Mouse (Mus musculus): ENCODE results near the gene Fam213a. TPM values are rescaled to one million over a fixed set of nuclear protein-coding genes. Genes with fewer than 3 reads are reported as not detected.
"Not testable (repeated sequence)": the region's sequence is repeated elsewhere in the genome, so short reads cannot be mapped to it uniquely, and the experiment has no call there.

The Fam213a gene
- total RNA-seq (2017): 35.5 and 36.1 TPM in 2 replicates

GRCm38 (mm10) chr14:41013630-41014613 lies at the start of gene Fam213a:
Fam213a (minus strand) TSS chr14:41013788.
- peak; percentile 89 for ATAC-seq (ENCODE audit: extremely low read depth, insufficient number of reproducible peaks, low FRiP score, poor library complexity, severe bottlenecking)

GRCm38 (mm10) chr14:41053190-41053589 lies 39.6 kb upstream of the Fam213a start:
- ATAC-seq (ENCODE audit: extremely low read depth, insufficient number of reproducible peaks, low FRiP score, poor library complexity, severe bottlenecking): not testable (repeated sequence)

GRCm38 (mm10) chr14:41052481-41052880 lies 38.9 kb upstream of the Fam213a start:
- no peak for ATAC-seq (ENCODE audit: extremely low read depth, insufficient number of reproducible peaks, low FRiP score, poor library complexity, severe bottlenecking)

- ATAC-seq (ENCODE audit: extremely low read depth, insufficient number of reproducible peaks, low FRiP score, poor library complexity, severe bottlenecking): no peak
Observed at GRCm38 (mm10) chr14:41050471-41050870, 36.9 kb upstream of the Fam213a start.

- no peak for ATAC-seq (ENCODE audit: extremely low read depth, insufficient number of reproducible peaks, low FRiP score, poor library complexity, severe bottlenecking)
Observed at GRCm38 (mm10) chr14:41047402-41047801, 33.8 kb upstream of the Fam213a start.

GRCm38 (mm10) chr14:41035146-41035798 lies 21.7 kb upstream of the Fam213a start:
- peak; percentile 61; the same call in 1 of the 2 replicates for ATAC-seq (ENCODE audit: extremely low read depth, insufficient number of reproducible peaks, low FRiP score, poor library complexity, severe bottlenecking)

- ATAC-seq (ENCODE audit: extremely low read depth, insufficient number of reproducible peaks, low FRiP score, poor library complexity, severe bottlenecking): peak; percentile 68; the same call in 1 of the 2 replicates
Observed at GRCm38 (mm10) chr14:41033135-41034110, 19.8 kb upstream of the Fam213a start.

GRCm38 (mm10) chr14:41030989-41031513 lies 17.5 kb upstream of the Fam213a start:
- no peak for ATAC-seq (ENCODE audit: extremely low read depth, insufficient number of reproducible peaks, low FRiP score, poor library complexity, severe bottlenecking)

- ATAC-seq (ENCODE audit: extremely low read depth, insufficient number of reproducible peaks, low FRiP score, poor library complexity, severe bottlenecking): no peak
Observed at GRCm38 (mm10) chr14:41029303-41029702, 15.7 kb upstream of the Fam213a start.

GRCm38 (mm10) chr14:41025594-41026284 lies 12.2 kb upstream of the Fam213a start:
- ATAC-seq (ENCODE audit: extremely low read depth, insufficient number of reproducible peaks, low FRiP score, poor library complexity, severe bottlenecking): no peak

GRCm38 (mm10) chr14:41025087-41025486 lies 11.5 kb upstream of the Fam213a start:
- no peak for ATAC-seq (ENCODE audit: extremely low read depth, insufficient number of reproducible peaks, low FRiP score, poor library complexity, severe bottlenecking)

- ATAC-seq (ENCODE audit: extremely low read depth, insufficient number of reproducible peaks, low FRiP score, poor library complexity, severe bottlenecking): peak; percentile 60; the same call in 1 of the 2 replicates
Observed at GRCm38 (mm10) chr14:41021246-41021645, 7.7 kb upstream of the Fam213a start.

GRCm38 (mm10) chr14:41017460-41017859 lies 3.9 kb upstream of the Fam213a start:
- no peak for ATAC-seq (ENCODE audit: extremely low read depth, insufficient number of reproducible peaks, low FRiP score, poor library complexity, severe bottlenecking)

GRCm38 (mm10) chr14:41014701-41015240 lies 1.2 kb upstream of the Fam213a start:
- ATAC-seq (ENCODE audit: extremely low read depth, insufficient number of reproducible peaks, low FRiP score, poor library complexity, severe bottlenecking): no peak

- ATAC-seq (ENCODE audit: extremely low read depth, insufficient number of reproducible peaks, low FRiP score, poor library complexity, severe bottlenecking): no peak
Observed at GRCm38 (mm10) chr14:41013143-41013542, 445 bp downstream of the Fam213a start.

- no peak for ATAC-seq (ENCODE audit: extremely low read depth, insufficient number of reproducible peaks, low FRiP score, poor library complexity, severe bottlenecking)
Observed at GRCm38 (mm10) chr14:41011916-41012315, 1.7 kb downstream of the Fam213a start.

- no peak for ATAC-seq (ENCODE audit: extremely low read depth, insufficient number of reproducible peaks, low FRiP score, poor library complexity, severe bottlenecking)
Observed at GRCm38 (mm10) chr14:41008138-41008537, 5.5 kb downstream of the Fam213a start.

GRCm38 (mm10) chr14:41007641-41008040 lies 5.9 kb downstream of the Fam213a start:
- ATAC-seq (ENCODE audit: extremely low read depth, insufficient number of reproducible peaks, low FRiP score, poor library complexity, severe bottlenecking): no peak

Data from neutrophil, adult 5-6 weeks (primary cell).